Mouse (Mus musculus): Measurements from ENCODE around the gene Cdr2l.

The Cdr2l gene

GRCm38 (mm10) chr11:115381743-115382539, at the start of gene Cdr2l:
Cdr2l (plus strand) TSS chr11:115381916.
- peak; percentile 86 for DNase-seq (ENCODE audit: low read depth, low spot score)

DNA sequence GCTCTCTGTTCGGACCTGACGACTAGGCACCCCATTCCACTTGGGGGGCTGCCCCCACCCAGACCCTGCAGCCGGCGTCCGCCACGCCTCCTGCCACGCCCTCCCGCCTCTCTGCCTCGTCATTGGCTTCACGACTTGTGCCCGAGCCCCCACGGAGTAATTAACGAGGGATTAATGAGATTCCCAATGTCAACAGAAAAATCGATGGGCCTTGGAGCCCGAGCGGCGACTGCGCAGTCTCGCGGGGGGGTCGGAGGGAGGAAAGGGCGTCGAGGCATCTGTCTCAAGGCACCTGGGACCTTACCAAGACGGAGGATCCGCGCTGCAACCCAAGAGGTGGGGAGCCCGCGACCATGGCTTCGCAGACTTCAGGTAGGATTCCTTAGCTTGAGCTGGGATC, 47.2 kb upstream of the Cdr2l start, which contains the start of gene Otop3:
Gene Otop3, plus strand, starts transcription at position 201 of the 400 bp plus-strand sequence.
- DNase-seq (ENCODE audit: low read depth, low spot score) = no peak

GRCm38 (mm10) chr11:115335223-115335622, 46.5 kb upstream of the Cdr2l start:
- DNase-seq (ENCODE audit: low read depth, low spot score) = no peak

- DNase-seq (ENCODE audit: low read depth, low spot score) = peak; percentile 57
Observed at GRCm38 (mm10) chr11:115336115-115336514, 45.6 kb upstream of the Cdr2l start.

DNA sequence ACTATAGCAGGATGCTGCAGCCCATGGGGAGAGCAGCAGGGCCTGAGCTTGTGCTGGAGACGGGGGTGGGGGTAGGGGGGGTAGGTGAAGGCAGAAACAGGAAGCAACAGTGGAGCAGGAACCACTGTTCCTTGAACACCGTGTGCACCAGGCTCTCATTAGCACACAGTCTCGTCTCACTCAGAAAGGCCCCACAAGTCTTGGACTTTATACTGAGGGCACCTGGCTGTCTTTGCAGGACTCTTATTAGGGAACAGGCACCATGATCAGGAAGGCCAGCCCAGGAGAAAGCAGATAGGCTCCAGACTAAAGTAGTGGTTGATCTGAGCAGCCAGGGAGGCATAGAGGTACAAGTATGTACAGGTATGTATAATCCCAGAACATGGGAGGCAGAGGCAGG, 44.4 kb upstream of the Cdr2l start:
- no peak for DNase-seq (ENCODE audit: low read depth, low spot score)

GRCm38 (mm10) chr11:115337826-115338225, 43.9 kb upstream of the Cdr2l start:
- no peak for DNase-seq (ENCODE audit: low read depth, low spot score)

DNA sequence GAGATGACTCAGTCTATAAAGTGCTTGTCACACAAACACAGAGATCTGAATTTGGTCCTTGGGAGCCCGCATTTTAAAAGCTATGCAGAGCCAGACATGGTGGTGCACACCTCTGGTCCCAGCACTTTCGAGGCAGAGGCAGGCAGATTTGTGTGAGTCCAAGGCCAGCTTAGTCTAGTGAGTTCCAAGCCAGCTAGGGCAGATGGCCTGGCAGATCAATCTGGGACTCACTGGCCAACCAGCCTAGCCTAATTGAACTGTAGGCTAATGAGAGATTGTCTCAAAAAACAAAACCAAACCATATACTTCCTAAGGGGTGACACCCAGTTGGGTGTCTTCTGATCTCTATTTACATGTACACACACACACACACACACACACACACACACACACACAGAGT, 40.5 kb upstream of the Cdr2l start:
- DNase-seq (ENCODE audit: low read depth, low spot score) = no peak

GRCm38 (mm10) chr11:115341866-115342265, 39.9 kb upstream of the Cdr2l start:
- DNase-seq (ENCODE audit: low read depth, low spot score) = no peak

DNA sequence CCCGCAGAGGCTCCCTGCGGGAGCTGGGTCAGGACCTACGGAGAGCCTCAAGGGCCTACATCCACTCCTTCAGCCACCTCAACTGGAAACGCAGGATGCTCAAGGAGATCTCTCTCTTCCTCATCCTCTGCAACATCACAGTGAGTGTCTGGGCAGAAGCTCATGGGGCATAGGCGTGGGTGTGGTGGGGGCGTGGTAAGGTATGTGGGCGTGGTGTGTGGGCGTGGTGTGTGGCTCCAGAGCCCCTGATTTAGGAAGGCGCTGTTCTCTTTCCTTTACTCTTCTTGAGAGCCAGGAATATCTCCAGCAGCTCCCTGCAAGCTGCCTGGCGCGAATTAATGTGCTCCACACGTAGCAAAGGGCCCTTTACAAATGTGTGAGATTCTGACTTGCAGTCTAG, 36.7 kb upstream of the Cdr2l start:
- no peak for DNase-seq (ENCODE audit: low read depth, low spot score)

DNA sequence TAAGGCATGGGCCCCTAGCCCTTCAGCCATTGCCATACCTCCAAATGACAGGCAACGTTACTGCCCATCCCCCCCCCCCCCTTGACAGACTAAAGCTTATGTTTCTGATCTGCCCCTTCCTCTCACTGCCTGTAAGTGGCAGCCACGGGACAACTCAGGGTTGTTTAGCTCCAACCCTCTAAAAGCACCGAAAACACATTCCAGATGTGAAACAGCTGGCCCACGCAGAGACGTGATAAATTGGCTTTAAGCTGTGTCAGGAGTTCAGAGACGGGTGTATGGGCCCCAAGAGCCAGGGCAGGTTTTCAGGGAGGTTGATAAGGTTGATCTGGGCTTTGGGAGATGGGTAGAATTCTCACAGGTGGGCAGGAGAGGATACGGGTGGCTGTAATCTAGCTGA, 36.2 kb upstream of the Cdr2l start:
- peak; percentile 87 for DNase-seq (ENCODE audit: low read depth, low spot score)

GRCm38 (mm10) chr11:115348681-115349248, 33.0 kb upstream of the Cdr2l start:
- DNase-seq (ENCODE audit: low read depth, low spot score) = no peak

DNA sequence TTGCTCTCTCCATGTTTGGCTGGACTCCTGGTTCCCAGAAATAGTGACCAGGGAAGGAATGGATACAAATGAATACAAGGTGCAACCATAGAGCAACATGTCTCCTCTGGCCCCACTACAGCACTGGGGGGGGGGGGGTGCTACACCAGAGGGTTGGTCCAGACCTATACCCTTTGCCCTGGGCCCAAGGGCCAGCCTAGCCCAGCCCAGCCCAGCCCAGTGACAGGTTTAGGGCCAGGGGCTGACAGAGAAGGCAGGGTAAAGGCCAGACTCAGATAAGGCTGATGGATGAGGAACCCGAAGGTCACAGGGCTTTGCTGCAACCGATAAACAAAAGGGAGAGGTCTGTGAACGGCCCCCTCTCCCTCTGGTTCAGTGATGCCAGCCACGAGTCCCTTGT, 31.7 kb upstream of the Cdr2l start:
- no peak for DNase-seq (ENCODE audit: low read depth, low spot score)

DNA sequence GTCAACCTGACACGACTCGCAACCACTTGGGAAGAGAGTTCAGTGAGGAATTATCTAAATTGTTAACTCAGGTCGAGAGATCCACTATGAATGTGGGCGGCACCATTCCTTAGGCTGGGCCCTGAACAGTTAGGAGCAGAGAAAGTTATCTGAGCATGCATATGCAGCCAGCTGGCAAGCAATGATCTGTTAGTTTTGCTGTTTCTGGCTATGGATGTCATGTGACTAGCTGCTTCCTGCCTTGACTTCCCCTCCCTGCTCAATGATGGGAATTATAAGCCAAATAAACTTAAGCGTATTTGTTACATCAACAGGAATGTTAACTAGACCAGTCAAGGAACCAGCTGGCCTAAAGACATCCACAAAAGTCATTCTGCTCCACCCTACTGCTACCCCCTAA, 28.3 kb upstream of the Cdr2l start:
- no peak for DNase-seq (ENCODE audit: low read depth, low spot score)

DNA sequence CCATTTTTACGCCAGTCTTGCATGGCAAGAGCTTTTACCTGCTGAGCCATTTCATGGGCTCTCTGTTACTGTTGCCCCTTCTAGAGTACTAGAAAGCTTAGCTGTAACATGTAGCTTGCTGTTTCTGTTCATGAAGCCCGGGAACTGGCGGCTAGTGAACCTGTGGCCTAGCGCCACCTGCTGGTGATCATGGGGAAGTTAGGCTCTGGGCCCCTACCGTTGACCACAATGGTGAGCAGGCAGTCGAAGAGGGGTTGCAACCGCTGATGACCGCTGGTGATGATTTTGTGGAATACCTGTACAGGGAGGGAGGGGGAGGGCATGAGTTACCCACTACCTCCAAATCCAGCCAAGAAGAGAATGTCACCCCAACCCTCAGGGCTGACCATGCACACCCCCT, 27.5 kb upstream of the Cdr2l start:
- peak; percentile 85 for DNase-seq (ENCODE audit: low read depth, low spot score)

GRCm38 (mm10) chr11:115358468-115358867, 23.2 kb upstream of the Cdr2l start:
- DNase-seq (ENCODE audit: low read depth, low spot score) = peak; percentile 69

DNA sequence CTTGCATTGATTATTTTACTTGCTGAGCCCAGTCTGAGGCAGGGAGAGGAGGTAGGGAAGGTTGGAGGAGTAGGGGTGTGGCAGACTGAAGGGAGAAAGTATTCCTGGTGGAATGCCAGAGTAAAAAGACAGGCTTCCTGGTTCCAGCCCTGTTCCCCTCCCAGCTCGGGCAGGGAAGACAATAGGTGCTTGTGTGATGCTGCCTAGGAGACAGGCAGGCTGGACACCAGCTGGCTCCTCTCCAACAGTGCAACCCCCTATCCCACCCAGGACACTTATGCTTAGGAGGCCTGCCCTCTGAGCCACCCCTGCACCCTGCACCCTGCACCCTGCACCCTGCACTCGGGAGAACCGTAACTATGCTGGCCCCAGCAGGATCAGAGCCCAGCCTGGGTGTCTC, 22.4 kb upstream of the Cdr2l start:
- DNase-seq (ENCODE audit: low read depth, low spot score) = no peak

DNA sequence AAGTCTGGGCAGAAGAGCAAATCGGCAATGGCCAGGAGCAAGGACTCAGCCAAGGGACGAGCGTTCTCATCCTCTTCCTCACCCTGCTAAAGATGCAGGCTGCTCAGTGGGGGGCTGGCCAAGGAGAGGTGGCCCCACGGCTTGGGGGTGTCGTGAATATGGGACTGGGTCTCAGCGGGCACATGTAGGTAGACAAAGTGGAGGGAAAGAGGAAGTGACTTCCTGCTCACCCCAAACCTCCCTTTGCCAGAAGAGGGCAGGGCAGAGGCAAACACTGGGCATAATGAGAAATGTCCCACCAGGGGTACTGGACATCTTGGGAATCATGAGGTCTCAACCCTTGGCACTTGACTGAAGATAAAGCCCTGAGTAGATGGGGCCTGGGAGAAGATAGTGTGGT, 22.0 kb upstream of the Cdr2l start:
- no peak for DNase-seq (ENCODE audit: low read depth, low spot score)

DNA sequence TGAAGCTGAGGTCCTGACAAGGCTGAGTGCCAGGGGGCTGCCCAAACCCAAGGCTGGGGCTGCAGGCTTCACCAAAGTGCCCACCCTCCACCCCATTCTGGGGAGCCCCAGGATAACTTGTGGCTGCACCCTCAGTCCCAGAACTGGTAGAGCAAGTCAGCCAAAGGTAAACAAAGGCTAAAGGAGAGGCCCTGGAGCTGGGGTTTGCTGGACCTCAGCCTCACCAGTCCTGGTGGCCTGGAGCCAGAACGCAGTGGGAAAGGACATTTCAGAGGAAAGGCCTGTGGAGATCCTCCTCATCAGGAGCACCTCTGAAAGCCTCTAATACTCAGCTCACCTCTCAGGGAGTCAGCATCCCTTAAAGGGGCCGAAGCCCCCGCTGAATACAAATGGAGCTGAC, 17.6 kb upstream of the Cdr2l start:
- DNase-seq (ENCODE audit: low read depth, low spot score) = no peak

GRCm38 (mm10) chr11:115366039-115366705, 15.5 kb upstream of the Cdr2l start:
- DNase-seq (ENCODE audit: low read depth, low spot score) = no peak

DNA sequence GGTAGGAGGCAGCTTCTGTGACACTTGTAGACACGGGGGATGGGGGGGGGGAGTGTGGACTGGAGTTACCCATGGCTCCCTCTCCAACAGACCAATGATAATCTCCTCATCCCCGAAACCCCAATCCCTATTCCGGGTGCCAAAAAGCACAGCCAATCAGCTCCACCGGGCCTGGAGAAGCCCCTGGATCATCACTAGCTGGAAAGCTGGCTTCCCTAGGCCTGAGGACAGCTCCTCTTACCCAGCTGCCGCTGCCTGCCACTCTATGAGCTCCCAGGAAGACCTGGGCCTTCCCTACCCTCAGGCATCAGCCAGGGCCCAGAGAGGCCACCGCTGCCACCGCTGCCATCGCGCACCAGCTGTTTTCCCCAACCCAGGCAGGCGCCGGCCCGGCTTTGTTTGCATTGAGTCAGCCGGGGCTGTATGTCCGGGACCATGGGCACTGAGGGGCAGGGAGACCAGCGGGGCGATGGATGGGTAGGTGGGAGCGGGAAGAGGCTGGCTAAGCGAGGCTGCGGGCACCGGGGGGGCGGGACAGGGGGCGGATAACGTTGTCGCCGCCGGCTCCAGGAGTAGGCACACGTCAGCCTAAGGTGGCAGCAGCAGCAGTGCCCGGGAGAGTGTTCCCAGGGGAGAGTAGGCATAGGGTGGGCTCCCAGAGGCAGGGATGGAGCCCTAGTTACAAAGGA, 14.9 kb upstream of the Cdr2l start:
- no peak for DNase-seq (ENCODE audit: low read depth, low spot score)

DNA sequence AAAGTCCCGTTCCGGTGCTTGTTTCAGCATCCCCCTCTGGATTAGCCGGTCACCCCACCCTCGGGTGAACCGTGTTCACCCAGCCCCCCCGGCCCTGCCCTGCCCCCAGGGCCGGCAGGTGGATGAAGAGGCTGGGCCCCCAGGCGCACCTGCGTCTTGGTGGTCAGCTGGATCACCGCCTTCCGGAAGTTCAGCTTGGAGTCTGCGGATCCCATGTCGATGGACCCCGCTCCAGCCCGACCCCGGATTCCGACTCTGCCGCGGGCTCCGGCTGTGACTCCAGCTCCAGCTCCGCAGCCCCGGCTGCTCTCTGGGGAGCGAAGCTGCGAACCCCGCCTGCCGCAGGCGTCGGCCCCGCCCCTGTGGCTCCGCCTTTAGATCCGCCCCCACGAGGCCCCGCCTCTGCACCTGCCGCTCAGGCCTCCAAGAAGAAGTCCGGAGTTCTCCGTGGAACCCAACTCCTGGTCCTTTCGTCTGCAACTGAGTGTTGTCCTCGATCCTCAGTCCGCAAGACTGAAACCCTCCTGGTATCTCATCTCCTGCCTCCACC, 14.2 kb upstream of the Cdr2l start, which contains the start of gene Hid1:
Gene Hid1, minus strand, starts transcription at position 362 of the 550 bp plus-strand sequence.
- DNase-seq (ENCODE audit: low read depth, low spot score) = no peak

DNA sequence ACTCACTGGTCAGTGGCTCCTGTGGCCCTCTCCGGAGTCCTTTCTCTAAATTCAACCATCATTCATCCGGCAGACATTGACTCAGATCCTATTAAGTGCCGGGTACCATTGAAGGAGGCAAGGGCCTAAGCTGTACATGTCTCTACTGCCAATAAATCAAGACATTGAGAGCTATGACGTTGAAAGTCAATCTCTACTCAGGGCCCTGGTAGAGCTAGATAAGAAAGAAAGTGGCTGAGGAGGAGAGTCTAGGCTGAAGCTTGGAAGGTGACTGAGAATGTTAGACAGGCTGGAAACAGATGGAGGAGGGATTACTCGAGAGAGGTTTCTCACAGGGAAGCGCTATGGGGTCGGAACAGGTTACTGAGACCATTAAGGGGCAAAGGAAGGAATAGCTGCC, 11.3 kb upstream of the Cdr2l start:
- no peak for DNase-seq (ENCODE audit: low read depth, low spot score)

Measured in forelimb bud, embryonic 11.5 days (tissue).